Mouse (Mus musculus): ENCODE results near the gene Arl13b.

- peak; percentile 32; the same call in 1 of the 2 replicates for TF ChIP-seq POLR2A (IDR thresholded peaks at IDR 0.05; ENCODE audit: borderline replicate concordance, control insufficient read depth, low read depth, low read length)
- no peak for TF ChIP-seq CTCF (IDR thresholded peaks at IDR 0.05; ENCODE audit: control insufficient read depth, insufficient read depth, low read length)
Observed at GRCm38 (mm10) chr16:62846498-62847312, at the start of gene Arl13b.

Data from bone marrow, adult 2 months (tissue).